Mouse (Mus musculus) myocyte (in vitro differentiated cells): ENCODE data around the gene Ssbp3.

Experiments used
- CEBPB ChIP-seq: IDR thresholded peaks from 2 replicates; pipeline ENCODE4 v1.6.1; 2011; ENCODE audit warnings: mild to moderate bottlenecking, moderate library complexity; ENCODE audit not compliant: poor library complexity, insufficient read depth, severe bottlenecking
- E2F4 ChIP-seq: IDR thresholded peaks from one replicate; pipeline ENCODE4 v1.6.1; 2011; ENCODE audit warnings: mild to moderate bottlenecking, control low read depth, moderate library complexity; ENCODE audit not compliant: insufficient read depth
- MAX ChIP-seq: IDR thresholded peaks from one replicate; pipeline ENCODE4 v1.6.1; 2011; ENCODE audit warnings: low read depth, mild to moderate bottlenecking, control low read depth
- MYOD1 ChIP-seq, 3 experiments: IDR thresholded peaks; one replicate each; pipeline ENCODE4 v1.6.1; 2011; ENCODE audit warnings: control low read depth in 2 of 3, low read depth in 2 of 3, mild to moderate bottlenecking in 2 of 3, moderate library complexity in 1 of 3; ENCODE audit not compliant: insufficient read length in 2 of 3, control insufficient read depth in 1 of 3
- MYOG ChIP-seq, 3 experiments: IDR thresholded peaks; one replicate each; pipeline ENCODE4 v1.6.1; 2011; ENCODE audit warnings: control low read depth in 2 of 3, low read depth in 2 of 3, mild to moderate bottlenecking in 2 of 3; ENCODE audit not compliant: insufficient read length in 2 of 3, control insufficient read depth in 1 of 3, insufficient read depth in 1 of 3
- POLR2A ChIP-seq: IDR thresholded peaks from one replicate; pipeline ENCODE4 v1.6.1; 2011; ENCODE audit warnings: low read depth, mild to moderate bottlenecking, control low read depth, moderate library complexity; ENCODE audit not compliant: insufficient read length
- POLR2AphosphoS2 ChIP-seq: IDR thresholded peaks from one replicate; pipeline ENCODE4 v1.6.1; 2011; ENCODE audit warnings: low read depth, control low read depth; ENCODE audit not compliant: insufficient read length
- REST ChIP-seq: IDR thresholded peaks from one replicate; pipeline ENCODE4 v1.6.1; 2011; ENCODE audit warnings: mild to moderate bottlenecking, control low read depth, moderate library complexity; ENCODE audit not compliant: insufficient read depth, insufficient read length
- SRF ChIP-seq: IDR thresholded peaks from one replicate; pipeline ENCODE4 v1.6.1; 2011; ENCODE audit warnings: low read depth; ENCODE audit not compliant: control insufficient read depth, insufficient read length
- TCF12 ChIP-seq: IDR thresholded peaks from one replicate; pipeline ENCODE4 v1.6.1; 2011; ENCODE audit warnings: mild to moderate bottlenecking, control low read depth; ENCODE audit not compliant: poor library complexity, insufficient read depth, severe bottlenecking
- TCF3 ChIP-seq: IDR thresholded peaks from one replicate; pipeline ENCODE4 v1.6.1; 2011; ENCODE audit warnings: low read depth, control low read depth; ENCODE audit not compliant: insufficient read length
- USF1 ChIP-seq: IDR thresholded peaks from one replicate; pipeline ENCODE4 v1.6.1; 2011; ENCODE audit warnings: low read depth, mild to moderate bottlenecking, control low read depth, moderate library complexity

GRCm38 (mm10) chr4:107008161-107008560 lies 97.7 kb downstream of the Ssbp3 start:
- TF ChIP-seq POLR2AphosphoS2 (no peak), POLR2A (no peak), TCF3 (no peak), TCF12 (no peak), MYOG (IDR thresholded peaks at IDR 0.05; ENCODE audit: control insufficient read depth in 1 of 3, insufficient read depth in 1 of 3, insufficient read length in 2 of 3, low read depth in 2 of 3) (no peak), MAX (no peak), E2F4 (no peak), USF1 (no peak), REST (no peak), SRF (no peak), MYOD1 (IDR thresholded peaks at IDR 0.05; ENCODE audit: control insufficient read depth in 1 of 3, insufficient read length in 2 of 3, low read depth in 2 of 3) (no peak), CEBPB (no peak)
